Mouse (Mus musculus) kidney, adult 2 months (tissue): Measurements from ENCODE around the gene Pced1b.

ENCODE experiments used
- CTCF ChIP-seq: fragments of 200-500 bp; conservative IDR thresholded peaks from 2 replicates; pipeline ENCODE4 v1.5.1; 2011; ENCODE audit warnings: low read depth, mild to moderate bottlenecking, control low read depth, low read length, moderate library complexity, mixed read lengths; ENCODE audit not compliant: insufficient read depth, insufficient read length
- POLR2A ChIP-seq: fragments of 200-500 bp; IDR thresholded peaks from one replicate; pipeline ENCODE4 v1.6.1; 2011; ENCODE audit warnings: low read depth, low read length, control low read depth

GRCm38 (mm10) chr15:97291291-97292050 lies 44.6 kb downstream of the Pced1b start:
- TF ChIP-seq POLR2A: no peak
- no peak for TF ChIP-seq CTCF
